Mouse (Mus musculus) cerebellum, adult 2 months (tissue): ENCODE results near the gene Rps3. TPM values are rescaled to one million over a fixed set of nuclear protein-coding genes. Genes with fewer than 3 reads are reported as not detected.
A peak's percentile ranks its signal among the peaks of the same experiment; 100 is the strongest.

Experiments used
- DNase-seq, 2 experiments: peaks; one replicate each; pipeline ENCODE4 v3.0.0; 2021
- H3K27ac ChIP-seq: fragments of 200-500 bp; 2 replicates; pipeline ENCODE4 v1.5.1; 2012; ENCODE audit warnings: low read length, control low read depth, inconsistent platforms; ENCODE audit not compliant: insufficient read depth
- H3K27me3 ChIP-seq: fragments of 200-500 bp; 2 replicates; pipeline ENCODE4 v1.6.1; 2012; ENCODE audit warnings: inconsistent platforms, mild to moderate bottlenecking, low read length, moderate library complexity; ENCODE audit not compliant: control insufficient read depth, insufficient read depth
- H3K4me1 ChIP-seq: fragments of 200-500 bp; 2 replicates; pipeline ENCODE4 v1.6.1; 2011; ENCODE audit warnings: low read length; ENCODE audit not compliant: control insufficient read depth, insufficient read depth
- H3K4me3 ChIP-seq: fragments of 200-500 bp; replicated peaks from 2 replicates; pipeline ENCODE3; 2011; ENCODE audit warnings: mild to moderate bottlenecking, low read depth, low read length, control low read depth; ENCODE audit not compliant: insufficient read depth
- CTCF ChIP-seq: fragments of 200-500 bp; IDR thresholded peaks from 2 replicates; pipeline ENCODE4 v1.5.1; 2011; ENCODE audit warnings: low read depth, mild to moderate bottlenecking, control low read depth, low read length, moderate library complexity, borderline replicate concordance; ENCODE audit not compliant: insufficient read depth
- POLR2A ChIP-seq: fragments of 200-500 bp; IDR thresholded peaks from 2 replicates; pipeline ENCODE4 v1.6.1; 2011; ENCODE audit warnings: low read length, control low read depth, borderline replicate concordance; ENCODE audit not compliant: insufficient read depth
- WGBS: fragments of 180-500 bp; shearing (Covaris S2); methylation state at CpG from one replicate; pipeline ENCODE4 v1.1.7; 2018; 5-methylcytosine and 5-hydroxymethylcytosine counted together
- polyA plus RNA-seq: library from polyadenylated mRNA; depleted of rRNA; stranded (reverse); fragments of >200 nt; gene quantifications from 2 replicates; pipeline ENCODE4 v1.2.3, GENCODE M21; 2012

Gene Rps3
- polyA plus RNA-seq, 1 experiment = 434 TPM

- Histone ChIP-seq H3K27ac (peak overlapping the region; percentile 12; the same call in 1 of the 2 replicates), H3K4me1 (peaks cover 15% of the 10 kb centered on the region), H3K27me3 (no peaks in the 10 kb centered on the region), H3K4me3 (no peak overlapping the region)
- TF ChIP-seq POLR2A (no peak), CTCF (no peak)
- 42% methylated on average over 12 of the region's 12 CpGs for WGBS
- DNase-seq = no peak
These were observed 8.5 kb downstream of the Rps3 start for GRCm38 (mm10) chr7:99474836-99475561.

DNA sequence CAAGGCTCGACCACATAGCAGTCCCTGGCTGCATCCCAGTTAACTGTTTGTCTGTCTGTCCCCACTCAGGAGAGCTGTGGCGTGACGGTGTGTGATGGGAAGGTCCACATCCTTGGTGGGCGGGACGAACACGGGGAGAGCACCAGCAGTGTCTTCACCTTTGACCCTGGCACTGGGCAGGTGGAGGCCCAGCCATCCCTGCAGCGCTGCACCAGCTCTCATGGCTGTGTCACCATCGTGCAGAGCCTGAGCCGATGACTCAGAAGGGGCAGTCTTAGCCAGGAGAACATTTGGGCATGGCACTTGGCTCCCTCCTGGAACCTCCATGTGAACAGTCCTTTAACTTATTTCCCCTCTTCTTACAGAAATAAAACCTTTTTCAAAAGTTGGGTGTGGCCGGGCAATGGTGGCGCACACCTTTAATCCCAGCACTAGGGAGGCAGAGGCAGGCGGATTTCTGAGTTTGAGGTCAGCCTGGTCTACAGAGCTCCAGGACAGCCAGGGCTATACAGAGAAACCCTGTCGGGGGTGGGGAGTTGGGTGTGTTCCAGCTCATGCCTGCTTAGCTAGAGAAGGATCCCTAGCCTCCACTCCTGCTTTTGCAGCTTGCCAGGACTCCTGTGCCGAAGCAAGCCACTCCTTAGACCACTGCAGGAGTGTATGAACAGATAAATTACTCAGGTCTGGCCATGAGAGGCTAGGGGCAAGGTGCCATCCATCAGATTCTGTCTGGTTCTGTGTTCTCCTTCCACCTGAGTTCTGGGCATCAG, 9.7 kb downstream of the Rps3 start:
- Histone ChIP-seq H3K4me1 (peaks cover 15% of the 10 kb centered on the region), H3K27me3 (no peaks in the 10 kb centered on the region), H3K27ac (peak overlapping the region; percentile 26; the same call in 1 of the 2 replicates), H3K4me3 (no peak overlapping the region)
- 44% methylated on average over 14 of the region's 14 CpGs for WGBS
- DNase-seq = peak; percentile 63 to 74
- no peak for TF ChIP-seq CTCF
- no peak for TF ChIP-seq POLR2A

GRCm38 (mm10) chr7:99471578-99471977, 12.0 kb downstream of the Rps3 start:
- H3K27ac ChIP-seq = no peak overlapping the region
- no peak for TF ChIP-seq CTCF
- TF ChIP-seq POLR2A = no peak
- no peak overlapping the region for H3K4me3 ChIP-seq
- 81% methylated on average over 18 of the region's 18 CpGs for WGBS
- peaks cover 22% of the 10 kb centered on the region for H3K4me1 ChIP-seq
- H3K27me3 ChIP-seq = no peaks in the 10 kb centered on the region
- DNase-seq = no peak

DNA sequence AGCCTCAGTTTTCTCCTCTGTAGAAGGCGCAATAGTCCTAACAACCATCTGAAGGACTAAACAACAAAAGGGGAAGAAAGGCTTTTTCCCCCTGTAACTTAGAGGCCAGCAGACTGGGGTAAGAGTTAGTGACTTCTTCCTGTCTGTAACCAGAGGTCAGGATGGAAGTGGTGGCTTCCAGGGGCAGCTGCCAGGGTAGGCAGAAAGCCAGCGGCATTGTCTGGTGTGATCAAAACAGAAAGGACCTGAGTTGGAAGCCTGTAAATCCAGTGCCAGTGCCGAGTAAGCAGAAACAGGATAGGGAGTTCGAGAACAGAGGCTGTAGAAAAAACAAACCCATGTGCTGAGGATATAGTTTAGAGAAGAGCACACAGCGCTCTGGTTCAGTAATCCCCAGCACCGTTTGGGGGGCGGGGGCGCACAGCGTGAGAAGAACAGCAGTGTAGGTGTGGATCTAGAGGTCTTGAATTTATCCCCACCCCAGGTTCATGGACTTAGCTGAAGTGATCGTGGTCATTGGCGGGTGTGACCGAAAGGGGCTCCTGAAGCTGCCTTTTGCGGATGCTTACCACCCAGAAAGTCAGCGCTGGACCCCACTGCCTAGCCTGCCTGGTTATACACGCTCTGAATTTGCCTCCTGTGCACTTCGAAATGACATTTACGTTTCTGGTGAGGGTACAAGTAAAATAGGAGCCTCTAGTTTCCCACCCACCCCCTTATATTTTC, 13.7 kb downstream of the Rps3 start:
- Histone ChIP-seq H3K4me3 (no peak overlapping the region), H3K4me1 (peaks cover 37% of the 10 kb centered on the region), H3K27ac (no peak overlapping the region), H3K27me3 (no peaks in the 10 kb centered on the region)
- DNase-seq = no peak
- WGBS = 85% methylated on average over 17 of the region's 17 CpGs
- TF ChIP-seq POLR2A = no peak

DNA sequence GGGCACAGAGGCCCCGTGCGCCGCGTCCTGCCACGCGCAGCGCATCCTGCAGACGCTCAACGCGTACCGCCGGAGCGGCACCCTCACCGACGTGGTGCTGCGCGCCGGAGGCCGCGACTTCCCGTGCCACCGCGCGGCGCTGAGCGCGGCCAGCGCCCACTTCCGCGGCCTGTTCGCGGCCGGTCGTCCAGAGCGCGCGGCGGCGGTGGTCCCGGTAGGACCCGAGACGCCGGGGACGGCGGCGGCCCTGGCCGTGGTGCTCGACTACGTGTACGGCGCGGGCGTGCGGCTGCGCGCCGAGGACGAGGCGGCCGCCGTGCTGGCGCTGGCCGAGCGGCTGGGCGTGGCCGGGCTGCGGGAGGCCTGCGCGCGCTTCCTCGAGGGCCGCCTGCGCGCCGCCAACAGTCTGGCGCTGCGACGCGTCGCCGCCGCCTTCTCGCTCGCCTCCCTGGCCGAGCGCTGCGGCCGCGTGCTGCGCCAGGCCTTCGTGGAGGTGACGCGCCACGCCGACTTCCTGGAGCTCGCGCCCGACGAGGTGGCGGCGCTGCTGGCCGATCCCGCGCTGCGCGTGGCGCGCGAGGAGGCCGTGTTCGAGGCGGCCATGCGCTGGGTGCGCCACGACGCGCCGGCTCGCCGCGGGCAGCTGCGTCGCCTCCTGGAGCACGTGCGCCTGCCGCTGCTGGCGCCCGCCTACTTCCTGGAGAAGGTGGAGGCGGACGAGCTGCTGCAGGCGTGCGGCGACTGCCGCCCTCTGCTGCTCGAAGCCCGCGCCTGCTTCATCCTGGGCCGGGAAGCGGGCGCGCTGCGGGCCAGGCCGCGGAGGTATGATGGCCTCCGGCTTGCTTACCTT, 15.0 kb downstream of the Rps3 start:
- TF ChIP-seq CTCF = no peak
- no peak for TF ChIP-seq POLR2A
- no peaks in the 10 kb centered on the region for H3K27me3 ChIP-seq
- peaks cover 26% of the 10 kb centered on the region for H3K4me1 ChIP-seq
- 3% methylated on average over 145 of the region's 145 CpGs for WGBS
- H3K4me3 ChIP-seq = peak overlapping the region; percentile 54
- peak overlapping the region; percentile 1; the same call in 1 of the 2 replicates for H3K27ac ChIP-seq
- peak; percentile 55 to 57 for DNase-seq

DNA sequence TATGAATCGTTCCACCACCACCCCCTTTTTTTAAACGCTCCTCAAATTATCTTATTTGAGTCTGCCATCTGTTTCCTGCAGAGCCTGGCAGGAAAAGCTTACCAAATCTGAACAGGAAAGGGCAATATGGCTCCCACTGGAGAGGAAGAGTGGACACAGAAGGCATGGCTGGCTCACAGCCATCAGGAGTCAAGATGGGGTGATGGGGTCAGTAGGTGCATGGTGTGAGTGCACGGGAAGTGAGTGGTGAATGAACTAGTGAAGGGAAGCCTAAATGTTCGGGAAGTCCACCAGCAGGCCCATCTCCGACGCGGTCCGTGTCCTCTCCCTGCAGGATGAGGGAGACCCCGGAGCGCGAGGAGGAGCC, 15.6 kb downstream of the Rps3 start:
- WGBS = 4% methylated on average over 11 of the region's 11 CpGs
- Histone ChIP-seq H3K4me1 (peaks cover 23% of the 10 kb centered on the region), H3K27me3 (no peaks in the 10 kb centered on the region), H3K4me3 (peak overlapping the region; percentile 54), H3K27ac (peak overlapping the region; percentile 1; the same call in 1 of the 2 replicates)
- no peak for TF ChIP-seq CTCF
- TF ChIP-seq POLR2A = no peak
- peak; percentile 74 to 84 for DNase-seq

DNA sequence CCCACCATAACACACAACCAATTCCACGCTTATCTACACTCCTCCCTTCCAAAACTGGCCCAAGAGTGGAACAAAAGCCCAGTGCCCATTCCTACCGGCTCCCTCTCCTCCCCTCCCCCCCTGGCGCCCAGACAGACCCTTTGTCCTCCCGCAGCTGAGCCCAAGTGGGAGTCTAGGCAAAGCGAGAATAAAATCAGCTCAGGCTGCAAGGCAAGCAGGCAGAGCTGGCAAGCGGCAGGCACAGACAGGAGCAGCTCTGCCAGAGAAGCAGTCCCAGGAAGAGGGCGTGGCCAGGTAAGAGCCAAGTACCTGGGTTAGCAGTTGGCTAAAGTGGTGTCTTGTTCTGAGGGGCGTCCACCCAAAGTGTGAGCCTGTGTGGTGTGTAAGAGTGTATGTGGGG, 17.7 kb downstream of the Rps3 start, which contains the start of gene Klhl35:
Klhl35 (plus strand) TSS at position 194 of the 400 bp plus-strand sequence.
- no peaks in the 10 kb centered on the region for H3K27me3 ChIP-seq
- H3K4me1 ChIP-seq = peaks cover 23% of the 10 kb centered on the region
- no peak for TF ChIP-seq POLR2A
- no peak for TF ChIP-seq CTCF
- no peak within 1 kb of the TSS for H3K4me3 ChIP-seq
- DNase-seq = peak in 1 of 2 experiments; percentile 57
- no peak within 1 kb of the TSS for H3K27ac ChIP-seq
- 17% methylated on average over 8 of the region's 8 CpGs for WGBS
